Mouse (Mus musculus) kidney, embryonic 16.5 days (tissue): ENCODE data around the gene Efhd2. TPM values are rescaled to one million over a fixed set of nuclear protein-coding genes. Genes with fewer than 3 reads are reported as not detected.

ENCODE experiments used
- ATAC-seq: fragments of 200-750 bp; cut with Nextera tagmentation; 2 replicates; pipeline ENCODE4 v1.8.0; 2017; ENCODE audit warnings: moderate TSS enrichment; ENCODE audit not compliant: low FRiP score, low TSS enrichment
- H3K27ac ChIP-seq: fragments of 300-500 bp; sonication (generic); 2 replicates; pipeline ENCODE4 v1.5.1; 2014; ENCODE audit warnings: low read length
- H3K27me3 ChIP-seq: fragments of 300-500 bp; sonication (generic); 2 replicates; pipeline ENCODE4 v1.6.1; 2014; ENCODE audit warnings: low read length, control low read depth, mixed read lengths; ENCODE audit not compliant: insufficient read depth
- H3K36me3 ChIP-seq: fragments of 300-500 bp; sonication (generic); 2 replicates; pipeline ENCODE4 v1.6.1; 2014; ENCODE audit warnings: low read length, control low read depth, mixed read lengths; ENCODE audit not compliant: insufficient read depth
- H3K4me1 ChIP-seq: fragments of 300-500 bp; sonication (generic); 2 replicates; pipeline ENCODE4 v1.6.1; 2014; ENCODE audit warnings: low read length, control low read depth, mixed read lengths; ENCODE audit not compliant: insufficient read depth
- H3K4me2 ChIP-seq: fragments of 300-500 bp; sonication (generic); replicated peaks from 2 replicates; pipeline ENCODE4 v1.6.1; 2014; ENCODE audit warnings: low read depth, low read length
- H3K4me3 ChIP-seq: fragments of 300-500 bp; sonication (generic); 2 replicates; pipeline ENCODE4 v1.5.1; 2014; ENCODE audit warnings: mild to moderate bottlenecking, low read length
- H3K9ac ChIP-seq: fragments of 300-500 bp; sonication (generic); replicated peaks from 2 replicates; pipeline ENCODE4 v1.6.1; 2014; ENCODE audit warnings: low read length
- H3K9me3 ChIP-seq: fragments of 300-500 bp; sonication (generic); 2 replicates; pipeline ENCODE4 v1.6.1; 2016; ENCODE audit warnings: low read length, control low read depth
- WGBS: fragments of 180-500 bp; shearing (Covaris S2); extraction: QIAGEN DNeasy Blood & Tissue Kit; methylation state at CpG from one replicate; pipeline ENCODE4 v1.1.7; 2014; 5-methylcytosine and 5-hydroxymethylcytosine counted together
- polyA plus RNA-seq: library from polyadenylated mRNA; unstranded; fragments of >200 nt; fragmentation: Nextera tagmentation; extraction: Ambion mirVana; gene quantifications from 2 replicates; pipeline ENCODE4 v1.2.1, GENCODE M21; 2015

Gene Efhd2
- polyA plus RNA-seq, 1 experiment from 2014 or later: 62.4 TPM

DNA sequence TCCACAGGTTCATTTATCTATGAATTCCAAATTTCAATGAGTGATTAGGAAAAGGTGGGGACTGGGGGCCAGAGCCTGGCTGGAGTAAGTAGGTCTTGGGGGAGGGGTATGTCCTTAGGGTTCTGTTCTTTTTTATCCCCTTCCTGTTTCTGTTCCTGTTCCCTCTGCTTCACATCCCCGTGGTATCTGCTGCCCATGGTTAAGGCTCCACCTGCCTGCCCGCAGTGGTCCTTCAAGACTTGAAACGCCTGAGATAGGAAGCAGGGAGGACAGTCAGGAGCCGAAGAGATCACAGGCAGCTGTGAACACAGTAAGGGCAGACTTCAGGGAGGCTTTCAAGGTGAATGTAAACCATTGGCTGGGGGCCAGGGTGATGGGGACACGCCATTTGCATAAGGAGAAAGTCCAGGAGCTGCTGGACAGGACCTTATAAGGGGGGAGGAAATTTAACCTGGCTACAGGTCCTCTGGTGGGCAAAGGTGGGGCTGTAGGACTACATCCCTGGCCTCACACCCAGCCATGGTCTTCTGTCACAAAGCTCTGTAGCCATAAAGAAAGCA, 40.1 kb downstream of the Efhd2 start:
- Histone ChIP-seq H3K4me2 (no peak overlapping the region), H3K4me3 (no peak overlapping the region), H3K9ac (no peak overlapping the region), H3K36me3 (no peaks in the 10 kb centered on the region), H3K27me3 (no peaks in the 10 kb centered on the region), H3K4me1 (no peaks in the 10 kb centered on the region), H3K9me3 (no peaks in the 10 kb centered on the region), H3K27ac (no peak overlapping the region)
- 53% methylated on average over 5 of the region's 5 CpGs for WGBS
- no peak for ATAC-seq

DNA sequence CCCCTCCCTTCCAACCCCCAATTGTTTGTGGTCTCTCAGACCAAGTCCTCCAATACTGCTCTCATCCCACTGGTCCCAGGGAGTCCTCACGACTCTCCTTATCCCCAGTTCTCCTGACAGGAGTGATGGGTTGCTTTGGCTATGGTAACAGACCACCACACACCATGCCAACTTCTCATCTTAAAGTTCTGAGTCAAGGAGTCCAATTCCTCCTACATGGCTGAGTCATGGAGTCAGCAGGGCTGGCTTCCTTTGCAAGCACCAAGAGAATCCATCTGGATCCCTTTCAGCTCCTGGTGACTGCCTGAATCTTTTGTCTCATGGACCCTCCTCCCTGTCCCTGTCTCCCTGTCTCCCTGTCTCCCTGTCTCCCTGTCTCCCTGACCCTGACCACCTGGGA, 40.8 kb downstream of the Efhd2 start:
- H3K4me3 ChIP-seq: no peak overlapping the region
- no peaks in the 10 kb centered on the region for H3K4me1 ChIP-seq
- H3K9me3 ChIP-seq: no peaks in the 10 kb centered on the region
- H3K36me3 ChIP-seq: no peaks in the 10 kb centered on the region
- ATAC-seq: no peak
- 42% methylated on average over 1 of the region's 1 CpGs for WGBS
- no peak overlapping the region for H3K4me2 ChIP-seq
- no peak overlapping the region for H3K27ac ChIP-seq
- no peaks in the 10 kb centered on the region for H3K27me3 ChIP-seq
- H3K9ac ChIP-seq: no peak overlapping the region

DNA sequence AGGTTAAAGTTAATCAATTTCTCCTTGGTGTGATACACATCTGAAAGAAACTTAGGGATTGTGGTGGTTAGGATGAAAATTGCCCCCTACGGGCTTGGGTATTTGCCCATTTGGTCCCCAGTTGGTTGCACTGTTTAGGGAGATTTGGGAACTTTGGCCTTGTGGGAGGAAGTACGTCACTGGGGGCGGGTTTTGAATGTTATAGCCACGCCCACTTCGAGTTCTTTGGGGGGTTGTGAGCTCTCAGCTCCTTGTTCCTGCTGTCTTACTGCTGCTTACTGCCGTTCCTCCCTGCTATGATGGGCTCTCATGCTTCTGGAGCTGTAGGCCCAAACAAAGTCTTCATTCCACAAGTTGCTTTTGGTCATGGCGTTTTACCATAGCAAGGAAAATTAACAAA, 43.4 kb downstream of the Efhd2 start:
- H3K4me2 ChIP-seq: no peak overlapping the region
- no peak overlapping the region for H3K27ac ChIP-seq
- no peak for ATAC-seq
- no peaks in the 10 kb centered on the region for H3K4me1 ChIP-seq
- H3K9me3 ChIP-seq: no peaks in the 10 kb centered on the region
- H3K4me3 ChIP-seq: no peak overlapping the region
- H3K36me3 ChIP-seq: no peaks in the 10 kb centered on the region
- H3K9ac ChIP-seq: no peak overlapping the region
- no peaks in the 10 kb centered on the region for H3K27me3 ChIP-seq
- 82% methylated on average over 7 of the region's 7 CpGs for WGBS

DNA sequence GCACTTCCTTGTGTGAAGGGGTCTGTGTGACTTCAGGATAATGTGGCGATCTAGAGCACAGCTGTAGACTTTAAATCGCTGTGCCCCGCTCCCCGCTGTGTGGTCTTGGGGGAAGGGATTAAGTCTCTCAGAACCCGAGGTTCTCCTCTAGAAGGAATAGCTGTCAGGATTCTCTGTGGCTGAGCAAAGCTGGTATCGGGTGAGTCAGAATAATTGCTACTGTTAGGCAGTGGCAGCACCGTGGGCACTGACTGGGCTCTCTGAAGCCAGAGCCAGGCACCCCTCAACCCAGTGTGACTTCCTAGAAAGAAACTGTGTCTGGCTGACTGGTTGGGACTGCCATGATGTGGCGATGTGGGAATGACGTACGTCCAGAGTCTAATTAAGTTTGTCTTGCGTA, 44.3 kb downstream of the Efhd2 start:
- Histone ChIP-seq H3K4me1 (no peaks in the 10 kb centered on the region), H3K36me3 (no peaks in the 10 kb centered on the region), H3K9me3 (no peaks in the 10 kb centered on the region), H3K27ac (no peak overlapping the region), H3K27me3 (no peaks in the 10 kb centered on the region), H3K9ac (no peak overlapping the region), H3K4me2 (no peak overlapping the region), H3K4me3 (no peak overlapping the region)
- ATAC-seq: no peak
- WGBS: 55% methylated on average over 11 of the region's 11 CpGs

DNA sequence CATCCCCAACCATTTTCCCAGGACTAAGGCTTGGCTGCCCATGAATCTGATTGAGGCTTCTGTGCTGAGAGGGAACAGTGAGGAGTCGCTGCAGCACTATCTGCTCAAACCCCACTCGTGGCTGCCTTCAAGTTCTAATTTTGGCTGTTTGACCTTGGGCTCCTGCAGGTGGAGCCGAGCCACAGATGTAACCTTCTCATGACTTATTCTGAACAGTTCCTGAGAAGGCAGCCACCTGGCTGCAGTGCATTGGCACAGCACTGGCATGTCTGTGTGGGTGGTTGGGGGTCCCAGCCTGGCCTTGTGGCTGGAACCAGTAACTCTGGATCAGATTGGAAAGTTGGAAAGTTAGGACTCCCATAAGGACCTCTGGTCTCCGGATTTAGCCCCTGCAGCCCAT, 46.5 kb downstream of the Efhd2 start:
- H3K27ac ChIP-seq: no peak overlapping the region
- no peaks in the 10 kb centered on the region for H3K4me1 ChIP-seq
- no peaks in the 10 kb centered on the region for H3K27me3 ChIP-seq
- 62% methylated on average over 4 of the region's 4 CpGs for WGBS
- no peak overlapping the region for H3K4me2 ChIP-seq
- H3K9me3 ChIP-seq: no peaks in the 10 kb centered on the region
- no peaks in the 10 kb centered on the region for H3K36me3 ChIP-seq
- H3K4me3 ChIP-seq: no peak overlapping the region
- no peak for ATAC-seq
- H3K9ac ChIP-seq: no peak overlapping the region

DNA sequence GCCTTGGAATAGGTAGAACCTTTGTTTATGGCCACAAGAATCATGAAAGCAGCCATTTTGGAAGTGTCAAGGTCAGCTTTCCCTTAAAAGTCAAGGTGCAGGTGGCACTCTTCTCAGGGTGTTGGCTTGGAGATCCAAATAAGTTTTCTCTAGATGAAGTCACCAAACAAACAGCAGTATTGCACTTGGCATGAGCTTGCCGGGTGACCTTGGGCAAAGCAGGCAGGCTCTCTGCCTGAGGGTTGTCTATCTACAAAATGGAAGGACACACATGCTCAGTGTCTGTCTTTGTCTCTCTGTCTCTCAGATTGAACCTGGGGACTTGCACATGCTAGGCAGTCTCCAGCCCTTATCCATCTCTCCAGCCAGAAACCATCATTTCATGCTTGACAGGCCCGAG, 47.3 kb downstream of the Efhd2 start:
- Histone ChIP-seq H3K4me1 (no peaks in the 10 kb centered on the region), H3K27me3 (no peaks in the 10 kb centered on the region), H3K9me3 (no peaks in the 10 kb centered on the region), H3K4me3 (no peak overlapping the region), H3K27ac (no peak overlapping the region), H3K9ac (no peak overlapping the region), H3K36me3 (no peaks in the 10 kb centered on the region), H3K4me2 (no peak overlapping the region)
- 78% methylated on average over 2 of the region's 2 CpGs for WGBS
- no peak for ATAC-seq

DNA sequence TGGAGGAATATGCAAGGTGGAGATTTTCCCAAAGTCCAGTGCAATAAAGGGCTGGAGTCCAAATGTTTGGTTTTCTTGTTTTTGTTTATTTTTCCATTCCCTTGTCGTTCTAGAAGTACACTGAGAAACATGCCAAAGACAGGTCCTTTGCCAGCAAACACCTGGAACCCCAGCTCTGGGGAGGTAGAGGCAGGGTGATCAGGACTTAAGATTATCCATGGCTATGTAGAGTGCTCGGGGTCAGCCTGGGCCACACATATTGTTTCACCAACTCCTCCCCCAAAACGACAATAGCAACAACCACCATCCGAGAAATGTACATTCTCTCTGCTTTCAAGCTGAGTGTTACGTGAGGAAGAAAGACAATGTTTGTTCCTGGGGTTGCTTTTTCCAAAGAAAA, 48.7 kb downstream of the Efhd2 start, which contains the start of gene Cela2a:
Cela2a (minus strand) TSS at position 101 of the 400 bp plus-strand sequence.
- WGBS: 61% methylated on average over 5 of the region's 5 CpGs
- no peaks in the 10 kb centered on the region for H3K36me3 ChIP-seq
- H3K4me1 ChIP-seq: no peaks in the 10 kb centered on the region
- H3K4me3 ChIP-seq: no peak within 1 kb of the TSS
- H3K9ac ChIP-seq: no peak within 1 kb of the TSS
- no peaks in the 10 kb centered on the region for H3K27me3 ChIP-seq
- H3K27ac ChIP-seq: no peak within 1 kb of the TSS
- H3K9me3 ChIP-seq: no peaks in the 10 kb centered on the region
- no peak within 1 kb of the TSS for H3K4me2 ChIP-seq
- no peak for ATAC-seq

DNA sequence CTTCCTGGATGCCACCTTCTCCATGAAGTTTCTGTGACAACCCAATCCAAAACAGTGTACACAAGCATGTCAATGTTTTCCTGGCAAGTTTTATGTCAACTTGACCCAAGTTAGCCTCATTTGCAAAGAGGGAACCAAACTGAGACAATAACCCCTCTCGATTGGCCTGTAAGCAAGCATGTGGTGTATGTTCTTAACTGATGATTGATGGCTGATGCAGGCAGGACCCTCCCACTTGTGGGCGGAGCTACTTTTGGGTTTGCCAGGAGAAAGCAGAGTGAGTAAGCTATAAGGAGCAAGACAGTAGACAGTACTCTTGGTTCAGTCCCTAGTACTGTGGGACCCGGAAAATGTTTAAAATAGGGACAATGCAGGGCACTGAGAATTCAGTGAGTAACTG, 51.7 kb downstream of the Efhd2 start:
- Histone ChIP-seq H3K4me3 (no peak overlapping the region), H3K4me1 (no peaks in the 10 kb centered on the region), H3K4me2 (no peak overlapping the region), H3K27ac (no peak overlapping the region), H3K27me3 (no peaks in the 10 kb centered on the region), H3K36me3 (no peaks in the 10 kb centered on the region), H3K9me3 (no peaks in the 10 kb centered on the region), H3K9ac (no peak overlapping the region)
- WGBS: 70% methylated on average over 3 of the region's 3 CpGs
- no peak for ATAC-seq

DNA sequence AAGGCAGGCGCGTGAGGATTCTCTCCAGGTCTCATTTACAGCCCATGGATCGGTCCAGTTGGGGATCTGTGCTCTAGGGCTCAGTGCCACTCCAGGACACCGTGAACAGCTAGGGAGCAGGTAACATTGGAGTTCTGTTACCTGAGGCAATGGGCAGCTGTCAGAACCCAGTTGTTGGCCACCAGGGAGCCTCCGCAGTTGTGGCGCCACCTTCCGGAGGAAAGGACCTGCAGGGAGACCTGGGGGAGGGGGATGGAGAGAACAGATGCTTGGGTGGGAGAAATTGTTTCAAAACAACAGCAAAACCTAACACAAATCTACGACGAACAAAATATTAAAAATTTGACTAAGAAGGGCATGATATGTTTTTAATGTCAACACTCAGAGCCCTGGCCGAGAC, 52.6 kb downstream of the Efhd2 start:
- 76% methylated on average over 10 of the region's 10 CpGs for WGBS
- H3K27ac ChIP-seq: no peak overlapping the region
- no peak for ATAC-seq
- H3K9ac ChIP-seq: no peak overlapping the region
- no peaks in the 10 kb centered on the region for H3K27me3 ChIP-seq
- no peaks in the 10 kb centered on the region for H3K4me1 ChIP-seq
- H3K4me2 ChIP-seq: no peak overlapping the region
- no peaks in the 10 kb centered on the region for H3K9me3 ChIP-seq
- no peaks in the 10 kb centered on the region for H3K36me3 ChIP-seq
- H3K4me3 ChIP-seq: no peak overlapping the region

DNA sequence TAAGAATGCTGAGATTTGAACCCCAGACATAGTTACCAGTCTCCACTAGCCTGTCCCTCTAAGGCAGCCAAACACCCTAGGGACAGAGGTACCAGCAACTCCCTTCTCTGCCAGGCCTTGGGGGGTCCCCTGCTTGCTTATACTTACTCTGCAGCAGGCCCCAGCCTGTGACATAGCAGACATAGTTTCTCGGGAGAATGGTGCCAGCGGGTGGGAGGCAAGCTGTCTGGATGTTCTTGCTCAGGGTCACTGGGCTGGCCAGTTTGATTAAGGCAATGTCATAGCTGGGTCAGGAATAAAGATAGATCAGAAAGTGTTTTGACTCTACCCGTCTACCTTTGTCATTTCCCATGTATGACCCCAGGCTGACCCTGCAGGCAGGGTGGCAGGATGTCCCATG, 53.5 kb downstream of the Efhd2 start:
- no peak for ATAC-seq
- H3K9ac ChIP-seq: no peak overlapping the region
- no peak overlapping the region for H3K27ac ChIP-seq
- WGBS: 58% methylated on average over 3 of the region's 3 CpGs
- H3K36me3 ChIP-seq: no peaks in the 10 kb centered on the region
- H3K9me3 ChIP-seq: no peaks in the 10 kb centered on the region
- H3K4me2 ChIP-seq: no peak overlapping the region
- no peaks in the 10 kb centered on the region for H3K27me3 ChIP-seq
- no peaks in the 10 kb centered on the region for H3K4me1 ChIP-seq
- no peak overlapping the region for H3K4me3 ChIP-seq
